Mouse (Mus musculus): Measurements from ENCODE around the gene Dennd2a. TPM values are rescaled to one million over a fixed set of nuclear protein-coding genes. Genes with fewer than 3 reads are reported as not detected.

Gene Dennd2a
- total RNA-seq, 1 experiment from 2014 or later: not detected

Other genes with a start within 250 kb of the Dennd2a start
- 33.9 to 44.5 TPM (median 42.6 TPM) in 3 replicates for gene Slc37a3, start 180.2 kb downstream of the Dennd2a start, total RNA-seq (2017)
- 28.5 to 54.8 TPM (median 44.2 TPM) in 3 replicates for gene Rab19, start 176.7 kb downstream of the Dennd2a start, total RNA-seq (2017)
- gene Mkrn1, start 137.4 kb downstream of the Dennd2a start, total RNA-seq (2017): 163 to 297 TPM (median 214 TPM) in 3 replicates
- gene Adck2, start 16.0 kb upstream of the Dennd2a start, total RNA-seq (2017): 16.8 to 27.2 TPM (median 19.6 TPM) in 3 replicates
- gene Gm42420, start 27.9 kb upstream of the Dennd2a start, total RNA-seq (2017): 1.5 TPM in 1 of 3 replicates, not detected in the others
- 28.3 to 82.2 TPM (median 35.8 TPM) in 3 replicates for gene Ndufb2, start 34.7 kb upstream of the Dennd2a start, total RNA-seq (2017)
- gene Braf, start 167.6 kb upstream of the Dennd2a start, total RNA-seq (2017): 18.2 to 33.8 TPM (median 19.9 TPM) in 3 replicates